Mouse (Mus musculus) right cerebral cortex, adult 18-20 months (tissue): ENCODE data around the gene Nubp1.

Experiments used
- DNase-seq: peaks from one replicate; pipeline ENCODE4 v3.0.0; 2022; ENCODE audit warnings: mixed read lengths

The Nubp1 gene

DNA sequence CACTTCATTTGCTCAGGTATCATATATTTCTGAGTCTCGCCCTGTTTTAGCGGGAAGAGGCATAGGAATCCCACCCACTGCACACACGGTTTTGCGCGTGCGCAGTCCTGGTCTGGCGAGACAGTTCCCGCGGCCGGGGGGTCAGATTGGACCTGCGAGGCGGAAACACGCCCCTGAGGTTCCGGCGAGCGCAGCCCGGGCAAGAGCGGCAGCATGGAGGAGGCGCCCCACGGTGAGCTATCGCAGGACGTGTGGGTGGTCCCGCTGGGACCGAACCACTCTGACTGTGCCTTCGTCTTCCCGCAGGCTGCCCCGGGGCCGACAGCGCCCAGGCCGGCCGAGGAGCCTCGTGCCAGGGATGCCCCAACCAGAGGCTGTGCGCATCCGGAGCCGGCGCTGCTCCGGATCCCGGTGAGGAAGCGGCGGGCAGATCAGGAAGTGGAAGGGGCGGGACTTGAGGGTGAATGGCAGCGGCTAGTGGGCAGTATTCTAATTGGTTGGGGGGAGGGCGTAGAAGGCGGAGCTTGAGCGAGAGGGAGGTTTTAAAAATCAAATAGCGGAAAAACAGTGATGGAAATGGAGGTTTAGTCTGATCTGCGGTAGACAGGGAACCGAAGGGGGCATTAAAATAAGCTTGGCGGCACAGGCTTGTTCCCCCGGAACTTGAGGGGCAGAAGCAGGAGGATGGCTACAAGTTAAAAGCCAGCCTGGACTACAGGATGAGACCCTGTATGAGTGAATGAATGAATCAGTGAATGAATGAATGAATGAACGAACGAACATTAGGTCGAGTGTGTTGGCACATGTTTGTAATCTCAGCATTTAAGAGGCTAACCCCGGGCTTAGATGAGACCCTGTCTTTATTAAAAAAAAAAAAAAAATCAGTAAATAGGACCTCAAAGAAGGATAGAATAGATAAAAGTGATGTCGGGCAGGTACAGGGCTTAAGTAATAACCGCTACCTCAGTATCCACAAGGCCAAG is at the start of gene Nubp1:
Nubp1 (plus strand) TSS at position 185 of the 983 bp plus-strand sequence.
- peak; percentile 94 for DNase-seq

DNA sequence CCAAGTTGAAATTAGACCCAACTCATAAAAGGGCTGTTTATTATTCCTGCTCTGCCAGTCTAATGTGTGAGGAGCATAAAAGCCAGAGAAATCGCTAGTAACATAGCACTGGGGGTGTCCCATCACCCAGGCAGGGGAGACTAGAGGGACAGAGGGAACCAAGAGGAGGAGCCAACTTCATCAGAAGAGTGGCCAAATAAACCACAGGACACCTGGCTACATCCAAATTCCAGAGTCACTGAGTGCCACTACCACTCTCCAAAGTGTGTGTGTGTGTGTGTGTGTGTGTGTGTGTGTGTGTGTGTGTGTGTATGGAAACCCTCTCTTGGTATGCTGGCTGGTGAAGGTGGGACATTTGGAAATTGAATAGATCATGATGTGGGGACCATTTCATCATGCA is 48.7 kb upstream of the Nubp1 start:
- no peak for DNase-seq

DNA sequence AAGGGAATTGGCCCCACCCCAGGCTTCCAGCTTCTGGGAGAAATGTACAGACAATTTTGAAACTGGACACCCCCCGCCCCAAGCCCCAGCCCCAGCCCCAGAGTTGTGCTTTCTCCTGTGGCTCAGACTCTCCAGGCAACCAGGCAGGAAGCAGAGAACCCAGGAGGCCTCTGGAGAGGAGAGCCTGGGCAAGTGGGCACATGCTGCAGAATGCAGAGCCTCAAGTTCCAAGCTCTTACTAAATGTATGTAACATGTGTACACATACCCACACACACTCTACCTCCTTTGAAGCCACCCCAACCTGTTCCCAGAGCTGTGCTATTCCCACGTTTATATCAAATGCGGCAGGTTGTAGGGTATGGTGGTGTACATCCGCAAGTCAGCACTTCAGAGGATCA is 46.0 kb upstream of the Nubp1 start:
- no peak for DNase-seq

DNA sequence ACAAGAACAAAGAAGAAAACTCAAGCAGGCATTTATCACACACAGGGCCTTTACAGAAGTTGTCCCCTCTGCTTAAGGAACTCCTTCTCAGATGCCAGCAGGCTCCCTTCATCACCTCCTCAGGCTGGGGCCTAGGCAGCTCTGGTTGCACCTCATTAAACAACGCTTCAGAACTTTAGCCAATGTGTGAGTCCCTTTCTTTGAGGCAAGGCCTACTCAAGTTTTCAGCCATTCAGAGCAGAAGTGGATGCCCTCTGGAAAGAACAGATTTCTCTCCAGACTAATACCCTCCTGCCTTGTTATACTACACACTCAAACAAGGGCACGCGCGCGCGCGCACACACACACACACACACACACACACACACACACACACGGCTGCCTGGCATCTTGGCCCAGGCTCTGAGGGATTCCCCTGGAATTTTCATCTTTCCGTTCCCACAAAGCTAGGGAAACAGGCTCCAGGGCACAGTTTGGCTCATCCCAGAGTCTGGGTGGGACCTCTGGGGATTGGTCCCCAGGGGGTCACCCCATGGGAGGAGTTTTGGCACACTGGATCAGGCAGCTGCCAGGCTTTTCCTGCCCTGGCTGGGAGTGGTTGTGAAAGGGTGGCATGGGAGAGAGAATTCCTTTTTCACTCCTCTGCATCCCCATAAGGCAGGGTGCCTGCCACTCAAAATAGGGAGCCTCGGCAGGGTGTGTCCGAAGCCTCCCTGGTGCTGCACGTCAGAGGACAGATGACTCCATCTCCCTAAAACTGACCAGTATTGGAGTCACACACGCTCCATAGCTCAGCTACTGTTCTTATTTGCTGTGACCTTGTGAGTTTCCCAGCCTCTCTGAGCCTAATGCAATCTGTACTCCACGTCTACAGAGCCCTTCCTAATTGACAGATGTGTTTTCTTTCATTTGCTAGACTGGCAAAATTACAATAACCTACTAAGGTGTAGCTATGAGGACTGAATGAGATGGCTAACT is 45.2 kb upstream of the Nubp1 start:
- DNase-seq: peak; percentile 34

DNA sequence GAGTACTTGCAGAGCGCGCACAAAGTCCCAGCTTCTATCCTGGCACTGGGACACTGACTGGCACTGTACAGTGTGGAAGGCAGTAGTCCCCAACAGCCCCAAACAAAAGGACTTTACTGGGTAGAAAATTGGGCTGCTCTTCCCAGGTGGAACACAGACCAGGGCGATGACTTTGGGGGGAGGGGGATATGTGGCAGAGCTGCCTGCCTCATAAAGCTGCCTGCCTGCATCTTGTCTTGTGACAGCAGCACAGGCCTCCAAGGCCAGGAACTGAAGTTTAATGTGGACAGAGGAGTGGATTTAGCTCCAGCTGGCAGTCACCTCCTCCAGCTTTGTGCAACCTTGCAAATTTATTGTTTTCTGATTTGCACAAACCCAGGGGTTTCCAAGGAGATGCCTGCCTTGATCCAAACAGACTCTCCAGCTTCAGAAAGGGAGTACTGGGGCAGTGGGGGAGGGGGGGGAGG is 42.2 kb upstream of the Nubp1 start:
- peak; percentile 16 for DNase-seq

DNA sequence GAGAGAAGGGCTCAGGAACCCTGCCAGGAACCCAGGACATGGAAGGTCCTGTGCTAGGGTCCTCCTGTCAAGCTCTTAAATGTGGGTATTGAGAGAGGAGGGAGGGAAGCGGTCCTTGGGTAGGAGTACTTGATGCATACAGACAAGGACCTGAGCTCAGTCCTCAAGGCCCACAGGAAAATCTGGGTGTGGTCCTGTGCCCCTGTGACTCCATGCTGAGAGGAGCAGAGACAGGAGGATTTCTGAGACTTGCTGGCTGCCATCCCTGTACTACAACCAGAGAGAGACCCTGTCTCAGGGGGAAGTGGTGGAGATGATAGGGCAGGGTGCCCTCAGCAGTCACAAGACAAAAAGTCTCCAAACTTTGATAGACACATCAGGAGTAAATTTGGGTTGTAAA is 41.8 kb upstream of the Nubp1 start:
- no peak for DNase-seq

DNA sequence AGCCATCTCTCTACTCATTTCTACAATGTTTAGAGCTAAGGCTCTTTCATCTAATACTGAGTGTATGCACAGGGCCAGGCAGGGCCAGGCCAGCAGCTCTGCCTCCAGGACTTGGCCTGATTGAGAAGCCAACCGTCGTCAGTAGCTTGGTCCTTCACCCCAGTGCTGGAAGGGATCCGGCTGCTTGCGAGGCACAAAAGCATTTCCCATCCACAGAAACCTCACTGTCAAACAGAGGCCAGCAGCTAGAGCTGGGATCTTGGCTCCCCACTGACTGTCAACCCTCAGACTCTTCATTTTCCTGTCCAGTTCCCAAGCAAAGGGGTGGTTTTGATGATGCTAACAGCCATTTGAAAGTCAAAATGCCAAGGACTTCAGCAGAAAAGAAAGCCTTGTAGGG is 39.4 kb upstream of the Nubp1 start:
- DNase-seq: no peak

DNA sequence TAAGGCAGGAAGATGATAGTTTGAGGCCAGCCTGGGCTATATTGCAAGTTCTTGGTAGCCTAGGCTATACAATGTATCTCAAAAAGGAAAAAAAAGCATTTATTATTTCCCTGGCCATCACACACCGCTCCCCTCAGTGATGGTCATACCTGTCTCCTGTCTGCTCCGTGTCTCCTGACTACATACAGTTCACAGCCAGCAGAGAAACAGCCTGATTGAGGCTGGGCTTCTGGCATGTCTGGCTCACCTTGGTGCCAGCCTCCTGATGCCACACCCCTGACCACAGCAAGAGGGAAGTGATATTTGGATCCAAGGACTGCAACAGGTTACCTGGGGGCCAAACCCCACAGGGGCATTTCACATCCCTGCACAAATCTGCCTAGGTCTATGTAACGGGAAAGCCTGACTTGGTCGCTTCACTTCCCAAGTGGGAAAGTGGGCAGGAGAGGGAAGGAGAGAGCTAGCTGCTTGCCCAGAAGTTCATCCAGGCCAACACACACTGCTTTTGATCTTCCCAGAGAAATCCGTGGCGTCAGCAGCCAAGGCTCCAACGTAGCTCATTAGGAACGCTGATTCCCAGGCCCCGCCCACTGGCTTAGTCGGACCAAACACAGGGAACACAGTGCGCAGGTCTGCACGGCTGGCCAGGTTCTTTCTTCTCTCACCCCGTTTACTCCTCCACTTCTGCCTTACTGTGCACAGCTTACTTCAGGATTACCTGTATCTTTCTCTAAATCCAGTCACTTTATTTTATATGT is 37.3 kb upstream of the Nubp1 start:
- DNase-seq: peak; percentile 25

DNA sequence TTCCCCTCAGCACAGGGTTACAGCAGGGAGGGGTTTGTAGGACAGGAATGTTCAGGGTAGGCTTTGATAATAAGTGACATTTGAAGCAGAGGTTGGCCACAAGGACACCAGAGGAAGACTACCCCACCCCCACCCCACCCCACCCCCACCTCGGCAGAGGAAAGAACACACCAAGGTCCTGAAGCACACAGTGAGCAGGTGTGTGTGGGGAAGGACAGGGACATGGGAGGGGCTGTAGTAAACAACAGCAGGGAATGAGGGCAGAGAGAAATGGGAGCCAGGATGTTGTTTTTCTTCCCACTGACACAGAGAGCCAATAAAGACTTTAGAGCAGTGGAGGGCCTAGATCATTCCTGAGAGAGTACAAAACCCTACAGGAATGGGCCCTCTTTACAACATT is 34.5 kb upstream of the Nubp1 start:
- DNase-seq: no peak

DNA sequence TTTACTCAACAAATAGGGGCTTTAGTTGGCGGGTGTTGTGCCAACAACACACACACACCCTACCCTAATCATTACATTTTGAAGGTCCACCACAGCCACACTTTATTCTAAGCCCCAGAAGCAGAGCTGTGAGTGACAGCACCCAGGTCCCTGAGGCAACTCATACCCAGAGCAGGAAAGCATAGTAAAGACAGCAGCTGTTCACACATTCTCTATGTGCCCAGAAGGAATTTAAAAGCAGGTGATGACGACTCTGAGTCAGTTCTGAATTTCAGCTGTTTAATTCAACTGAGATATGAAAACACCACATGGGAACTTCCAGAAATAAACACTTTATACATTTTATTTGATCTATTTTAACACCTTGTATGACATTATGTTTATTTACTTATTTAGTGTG is 32.2 kb upstream of the Nubp1 start:
- peak; percentile 46 for DNase-seq

DNA sequence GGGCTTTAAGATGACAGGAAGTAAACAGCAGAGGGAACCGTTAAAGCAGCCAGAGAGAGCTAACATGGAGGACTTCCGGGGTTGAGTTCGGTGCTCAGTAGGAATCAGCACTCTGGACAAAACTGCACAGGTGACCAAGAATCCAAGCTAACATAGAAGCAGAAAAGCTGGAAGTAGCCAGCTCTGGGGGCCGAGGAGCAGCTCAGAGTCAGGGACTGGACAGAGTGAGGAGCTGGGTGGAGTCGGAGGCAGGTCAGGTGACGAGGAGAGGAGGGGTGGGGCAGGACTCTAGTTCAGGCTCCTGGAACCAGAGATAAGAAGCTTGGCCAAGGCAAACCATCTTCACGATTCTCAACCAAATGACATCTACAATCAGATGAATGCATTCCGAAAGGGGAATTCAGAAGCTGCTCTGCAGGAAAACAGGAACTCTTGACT is 27.7 kb upstream of the Nubp1 start:
- no peak for DNase-seq

DNA sequence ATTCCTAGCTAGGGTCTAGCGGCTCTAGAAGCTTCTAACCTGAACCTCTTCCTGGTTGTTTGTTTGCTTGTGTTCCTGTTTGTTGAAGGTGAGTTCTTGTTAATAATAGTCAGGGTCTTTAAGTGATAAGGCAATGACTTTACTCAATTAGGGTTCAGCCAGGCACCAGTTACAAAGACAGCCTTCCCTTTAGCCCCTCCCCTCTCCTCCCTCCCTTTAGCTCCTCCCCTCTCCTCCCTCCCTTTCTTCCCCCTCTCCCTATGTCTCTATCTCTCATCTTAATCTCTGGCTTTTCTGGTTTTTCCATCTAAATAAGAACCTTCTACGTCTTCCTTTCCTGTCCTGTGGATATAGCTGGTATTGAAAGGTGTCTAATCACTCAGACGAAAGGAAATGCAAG is 27.2 kb upstream of the Nubp1 start:
- no peak for DNase-seq

DNA sequence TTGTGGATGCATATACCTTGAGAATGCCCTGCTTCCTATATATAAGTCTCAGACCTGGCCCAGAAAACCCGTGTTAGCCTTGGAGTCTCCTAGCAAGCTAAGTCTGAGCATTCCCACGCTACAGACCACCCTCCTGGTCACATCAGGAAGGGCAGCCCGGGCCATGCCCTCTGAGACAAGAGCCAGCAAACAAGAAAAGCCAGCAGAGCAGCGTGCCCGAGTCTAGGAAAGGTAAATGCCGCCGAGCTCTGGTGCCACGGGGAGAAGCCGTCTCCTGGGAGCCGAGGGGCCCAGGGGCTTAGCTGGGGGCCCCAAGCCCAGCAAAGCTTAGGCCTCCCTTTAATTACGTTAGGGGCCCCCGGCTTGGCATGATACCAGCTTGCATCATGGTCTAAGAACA is 26.5 kb upstream of the Nubp1 start:
- DNase-seq: no peak

DNA sequence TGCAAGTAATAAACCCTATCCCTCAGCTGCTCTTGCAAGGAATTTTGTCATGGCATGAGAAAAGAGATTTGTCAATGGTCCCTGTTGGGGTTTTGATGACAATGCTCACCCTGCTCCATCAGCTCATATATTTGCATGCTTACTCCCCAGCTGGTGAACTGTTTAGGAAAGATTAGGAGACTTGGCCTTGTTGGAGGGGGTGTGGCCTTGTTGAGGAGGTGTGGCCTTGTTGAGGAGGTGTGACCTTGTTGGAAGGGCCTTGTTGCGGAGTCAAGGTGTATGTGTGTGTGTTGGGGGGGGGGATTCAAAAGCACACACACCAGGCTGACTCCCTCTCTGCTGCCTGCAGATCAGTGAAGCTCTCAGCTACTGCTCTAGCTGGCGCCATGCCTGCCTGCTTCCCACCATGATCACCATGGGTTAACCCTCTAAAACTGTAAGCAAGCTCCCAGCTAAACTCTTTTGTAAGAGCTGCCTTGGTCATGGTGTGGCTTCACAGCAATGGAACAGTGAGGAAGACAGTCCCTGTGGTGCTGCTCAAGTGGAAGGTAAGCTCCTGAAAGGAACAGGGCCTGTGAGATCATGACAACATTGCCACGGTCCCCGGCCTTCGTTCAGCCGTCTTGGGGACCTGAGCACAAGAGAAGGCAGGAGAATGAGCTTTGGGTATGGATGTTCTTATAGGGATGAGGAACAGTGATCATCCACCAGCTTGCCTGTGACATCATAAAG is 22.9 kb upstream of the Nubp1 start:
- no peak for DNase-seq

DNA sequence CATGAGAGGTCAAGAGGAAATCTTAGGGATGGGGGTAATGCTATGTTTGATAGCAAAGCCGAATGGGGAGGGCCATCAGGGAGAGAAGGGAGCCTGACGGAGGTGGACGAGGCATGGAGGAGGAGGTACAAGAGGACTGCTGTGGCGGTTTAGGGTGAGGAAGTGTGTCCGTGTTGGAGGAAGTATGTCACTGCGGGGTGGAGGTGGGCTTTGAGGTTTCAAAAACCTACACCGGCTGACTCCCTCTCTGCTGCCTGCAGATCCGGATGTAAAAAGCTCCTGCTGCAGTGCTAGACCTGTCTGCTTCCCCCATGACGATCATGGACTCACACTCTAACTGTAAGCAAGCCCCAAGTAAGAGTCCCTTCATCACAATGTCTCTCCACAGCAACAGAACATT is 19.2 kb upstream of the Nubp1 start:
- no peak for DNase-seq

DNA sequence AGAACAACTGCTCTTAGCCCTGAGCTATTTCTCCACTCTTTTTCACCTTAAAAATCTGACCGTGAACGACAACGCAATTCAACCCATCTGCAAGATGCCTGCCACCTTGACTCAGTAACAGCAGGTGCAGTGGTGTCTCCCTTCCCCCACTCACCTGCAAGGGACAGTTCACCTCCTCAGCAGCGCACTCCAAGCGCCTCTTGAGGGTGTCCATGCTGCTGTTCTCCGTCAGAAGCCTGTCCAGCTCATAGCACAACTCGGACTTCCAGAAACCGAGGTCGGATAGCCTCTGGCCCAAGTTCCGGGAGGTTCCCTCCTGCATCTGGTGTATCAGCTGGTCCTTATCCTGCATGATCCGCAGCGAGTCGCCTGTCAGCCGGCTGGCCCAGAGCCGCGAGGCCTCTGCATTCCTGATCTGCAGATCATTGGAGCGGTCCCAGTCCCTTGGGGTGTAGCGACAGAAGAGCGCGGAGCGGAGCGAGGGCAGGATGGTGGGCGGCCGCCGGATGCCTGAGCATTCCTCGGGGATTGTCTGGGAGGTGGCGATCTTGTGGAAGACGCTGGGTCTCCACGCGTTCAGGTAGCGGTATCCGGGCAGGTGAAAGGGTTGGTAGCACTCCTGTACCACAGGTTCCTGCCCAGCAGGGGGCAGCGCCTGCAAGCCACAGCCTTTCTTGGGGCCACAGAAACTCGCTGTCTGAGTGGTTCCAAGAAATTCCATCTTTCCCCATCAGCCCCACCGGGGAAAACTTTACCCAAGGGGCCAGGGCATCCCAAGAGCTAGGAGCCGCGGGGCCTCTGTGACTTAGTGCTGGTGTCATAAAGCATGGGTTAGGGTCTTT is 16.8 kb upstream of the Nubp1 start, which contains the start of gene Tekt5:
Tekt5 (minus strand) TSS at position 792 of the 842 bp plus-strand sequence.
- peak; percentile 40 for DNase-seq

DNA sequence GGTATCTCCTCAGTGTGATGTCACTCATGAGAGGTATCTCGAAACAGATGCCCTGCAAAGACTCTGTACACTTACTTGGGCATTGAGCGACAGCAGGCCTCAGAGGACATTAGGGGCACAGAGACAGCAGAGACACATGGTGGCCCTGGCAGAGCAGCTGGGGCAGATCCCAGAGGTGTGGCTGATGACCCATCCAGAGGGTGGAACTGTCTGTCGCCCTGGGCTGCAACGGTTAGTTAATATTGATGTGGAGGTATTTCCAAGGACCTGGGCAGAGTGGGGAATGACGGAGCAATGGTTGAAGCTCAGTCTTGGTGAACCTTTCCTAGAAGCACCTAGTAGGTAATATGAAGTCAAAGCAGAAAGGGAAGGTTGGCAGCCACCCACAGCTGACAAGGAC is 13.0 kb upstream of the Nubp1 start:
- no peak for DNase-seq

DNA sequence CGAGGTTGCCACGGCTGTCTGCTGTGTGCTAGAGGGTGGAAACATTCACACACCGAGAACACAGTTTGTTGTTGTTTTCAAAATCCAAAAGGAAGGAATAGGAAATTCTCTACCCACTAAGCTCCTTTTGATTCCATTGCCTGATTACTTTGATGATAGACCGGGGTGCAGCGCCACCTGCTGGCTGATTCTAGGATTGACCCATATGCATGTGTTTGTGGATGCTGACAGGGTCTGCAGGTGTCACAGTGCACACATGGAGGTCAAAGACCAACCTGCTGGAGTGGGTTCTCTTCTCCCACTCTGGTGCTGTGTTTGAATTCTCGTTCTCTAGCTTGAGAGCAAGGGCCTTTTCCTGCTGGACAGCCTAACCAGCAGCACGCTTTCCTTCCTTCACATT is 12.6 kb upstream of the Nubp1 start:
- peak; percentile 73 for DNase-seq

DNA sequence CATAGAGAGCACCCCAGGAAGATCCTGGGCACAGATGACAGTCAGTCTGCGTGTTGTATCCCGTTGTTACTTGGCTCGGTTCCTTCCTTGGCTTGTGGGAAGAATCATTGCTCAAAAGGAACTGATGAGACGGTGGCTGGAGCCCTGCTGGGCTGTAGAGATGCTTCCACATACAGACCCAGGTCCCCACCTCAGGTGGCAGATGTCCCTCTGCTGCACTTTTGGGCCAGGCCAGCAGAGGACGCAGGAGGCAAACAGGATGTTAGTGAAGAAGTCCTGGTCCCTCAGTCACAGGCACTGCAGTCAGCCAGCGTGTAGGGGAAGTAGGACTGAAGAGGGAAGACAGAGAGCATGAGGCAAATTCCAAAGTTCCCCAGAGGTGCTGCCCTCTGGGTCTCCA is 4.2 kb downstream of the Nubp1 start:
- DNase-seq: no peak

DNA sequence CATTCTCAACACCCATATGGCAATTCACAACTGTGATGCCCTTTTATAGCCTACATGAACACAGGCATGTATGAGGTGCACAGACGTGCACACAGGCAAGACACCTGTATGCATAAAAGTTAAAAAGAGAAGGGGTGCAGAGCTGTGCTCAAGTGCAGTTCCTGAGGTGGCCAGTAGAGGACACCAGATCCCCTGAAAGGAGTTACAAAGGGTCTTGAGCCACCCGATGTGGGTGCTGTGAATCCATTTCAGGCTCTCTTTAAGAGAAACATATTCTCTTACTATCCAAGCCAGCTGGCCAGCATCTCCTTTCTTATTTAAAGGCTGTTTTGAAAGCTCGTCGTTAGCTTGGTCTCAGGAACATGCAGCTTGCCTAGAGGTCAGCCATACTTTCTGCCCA is 5.1 kb downstream of the Nubp1 start:
- DNase-seq: no peak

DNA sequence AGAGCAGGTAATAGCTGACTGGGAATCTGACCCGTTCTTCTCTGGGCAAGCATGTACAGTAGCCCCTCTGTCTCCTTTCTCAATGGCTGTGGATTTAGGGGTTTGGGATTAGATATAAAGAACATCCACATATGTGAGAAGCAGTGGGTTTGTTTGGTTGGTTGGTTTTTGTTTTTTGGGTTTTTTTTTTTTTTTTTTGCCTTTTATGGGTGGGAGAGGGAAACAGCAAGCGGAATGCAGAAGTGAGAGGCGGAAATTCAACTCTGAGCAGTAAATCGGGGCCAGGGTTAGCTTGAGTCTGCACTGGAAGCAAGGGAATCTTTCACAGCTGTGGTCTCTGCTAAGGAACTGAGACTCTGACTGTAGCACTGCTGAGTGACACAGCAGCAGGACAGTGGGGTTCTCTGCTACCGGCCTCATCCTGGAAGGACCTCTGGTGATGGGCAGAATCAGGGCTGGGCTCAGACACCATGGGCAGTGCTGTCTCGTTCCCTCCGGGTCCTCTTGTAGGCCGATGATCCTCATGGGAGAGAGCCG is 6.0 kb downstream of the Nubp1 start:
- DNase-seq: no peak
